Mouse (Mus musculus) gonadal fat pad, adult 2 months (tissue): ENCODE measurements around the gene Csdc2. TPM values are rescaled to one million over a fixed set of nuclear protein-coding genes. Genes with fewer than 3 reads are reported as not detected.

Source experiments
- DNase-seq: peaks from one replicate; pipeline ENCODE4 v3.0.0-alpha.2; 2012; ENCODE audit warnings: low read depth
- polyA plus RNA-seq: library from polyadenylated mRNA; depleted of rRNA; stranded (reverse); fragments of >200 nt; gene quantifications from 2 replicates; pipeline ENCODE4 v1.2.3, GENCODE M21; 2012; rRNA removed

The Csdc2 gene
- polyA plus RNA-seq, 1 experiment = 10.0 TPM

DNA sequence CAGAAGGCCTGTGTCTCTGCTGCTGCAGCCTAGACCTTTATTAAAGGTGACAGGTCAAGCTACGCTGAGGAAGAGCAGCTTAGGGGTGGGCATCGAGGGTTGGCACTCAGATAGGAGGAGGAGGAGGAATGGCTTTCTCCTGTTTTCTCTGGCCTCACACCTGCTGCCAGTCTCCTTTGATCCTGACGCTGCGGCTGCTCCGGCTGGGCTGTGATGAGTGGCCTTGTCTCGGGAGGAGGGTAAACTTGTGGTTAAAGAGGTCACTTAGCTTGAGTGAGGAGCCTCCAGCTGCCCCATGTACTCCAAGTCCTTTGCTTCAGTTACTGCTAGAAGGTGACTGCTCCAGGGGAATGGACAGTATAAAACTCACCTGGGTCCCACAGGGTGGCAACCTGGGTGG, 57.4 kb downstream of the Csdc2 start:
- no peak for DNase-seq

Other genes starting within 250 kb of the Csdc2 start
- 2.1 and 3.4 TPM in 2 replicates for gene Chadl, start 239.5 kb upstream of the Csdc2 start, polyA plus RNA-seq
- 30.6 and 38.2 TPM in 2 replicates for gene Zc3h7b, start 191.7 kb upstream of the Csdc2 start, polyA plus RNA-seq
- gene Rangap1, start 191.2 kb upstream of the Csdc2 start, polyA plus RNA-seq = 30.1 and 30.4 TPM in 2 replicates
- 60.0 and 63.8 TPM in 2 replicates for gene Tef, start 134.3 kb upstream of the Csdc2 start, polyA plus RNA-seq
- 25.8 and 37.8 TPM in 2 replicates for gene Tob2, start 78.0 kb upstream of the Csdc2 start, polyA plus RNA-seq
- gene Phf5a, start 64.8 kb upstream of the Csdc2 start, polyA plus RNA-seq = 31.5 and 41.4 TPM in 2 replicates
- gene Aco2, start 64.5 kb upstream of the Csdc2 start, polyA plus RNA-seq = 305 and 314 TPM in 2 replicates
- gene Polr3h, start 10.5 kb upstream of the Csdc2 start, polyA plus RNA-seq = 14.1 and 17.0 TPM in 2 replicates
- gene Pmm1, start 24.2 kb downstream of the Csdc2 start, polyA plus RNA-seq = 59.5 and 76.2 TPM in 2 replicates
- 0.35 and 0.52 TPM in 2 replicates for gene 1700029P11Rik, start 43.8 kb downstream of the Csdc2 start, polyA plus RNA-seq
- 13.5 and 13.8 TPM in 2 replicates for gene Xrcc6, start 51.1 kb downstream of the Csdc2 start, polyA plus RNA-seq
- gene Desi1, start 97.1 kb downstream of the Csdc2 start, polyA plus RNA-seq = 28.0 and 30.0 TPM in 2 replicates
- gene Snu13, start 110.8 kb downstream of the Csdc2 start, polyA plus RNA-seq = 71.8 and 84.4 TPM in 2 replicates
- gene 4930407I10Rik, start 122.4 kb downstream of the Csdc2 start, polyA plus RNA-seq = 0.09 and 0.15 TPM in 2 replicates
- 0.04 and 0.06 TPM in 2 replicates for gene Mei1, start 133.2 kb downstream of the Csdc2 start, polyA plus RNA-seq
- gene Ccdc134, start 191.2 kb downstream of the Csdc2 start, polyA plus RNA-seq = 11.7 and 16.5 TPM in 2 replicates
- 135 and 139 TPM in 2 replicates for gene Srebf2, start 210.4 kb downstream of the Csdc2 start, polyA plus RNA-seq